Mouse (Mus musculus) embryo, embryonic 11.5 days (tissue): Measurements from ENCODE around the gene Cyp2f2.

Experiments
- DNase-seq: peaks from one replicate; pipeline ENCODE4 v3.0.0-alpha.2; 2012; ENCODE audit warnings: low read depth, low spot score

The Cyp2f2 gene

GRCm38 (mm10) chr7:27119676-27120075 is at the start of gene Cyp2f2:
TSS of gene Cyp2f2 (plus strand) at chr7:27119909.
- no peak for DNase-seq

GRCm38 (mm10) chr7:27078641-27079040 is 41.1 kb upstream of the Cyp2f2 start:
- DNase-seq = no peak

- DNase-seq = no peak
These were observed 38.1 kb upstream of the Cyp2f2 start for GRCm38 (mm10) chr7:27081625-27082024.

GRCm38 (mm10) chr7:27091039-27091438 is 28.7 kb upstream of the Cyp2f2 start:
- no peak for DNase-seq

- DNase-seq = no peak
These were observed 27.5 kb upstream of the Cyp2f2 start for GRCm38 (mm10) chr7:27092038-27092703.

GRCm38 (mm10) chr7:27092882-27093281 is 26.8 kb upstream of the Cyp2f2 start:
- DNase-seq = no peak

- DNase-seq = no peak
These were observed 14.8 kb upstream of the Cyp2f2 start for GRCm38 (mm10) chr7:27104882-27105281.

GRCm38 (mm10) chr7:27110327-27110726 is 9.4 kb upstream of the Cyp2f2 start:
- no peak for DNase-seq

- DNase-seq = no peak
These were observed 8.7 kb upstream of the Cyp2f2 start for GRCm38 (mm10) chr7:27111038-27111437.

- no peak for DNase-seq
These were observed 7.7 kb upstream of the Cyp2f2 start for GRCm38 (mm10) chr7:27111987-27112386.

GRCm38 (mm10) chr7:27118033-27118511 is 1.6 kb upstream of the Cyp2f2 start:
- DNase-seq = no peak

GRCm38 (mm10) chr7:27124305-27124832 is 4.7 kb downstream of the Cyp2f2 start:
- no peak for DNase-seq

- no peak for DNase-seq
These were observed 5.3 kb downstream of the Cyp2f2 start for GRCm38 (mm10) chr7:27124969-27125368.

GRCm38 (mm10) chr7:27128162-27128561 is 8.5 kb downstream of the Cyp2f2 start:
- DNase-seq = no peak

- DNase-seq = no peak
These were observed 9.2 kb downstream of the Cyp2f2 start for GRCm38 (mm10) chr7:27128946-27129345.

GRCm38 (mm10) chr7:27129811-27130210 is 10.1 kb downstream of the Cyp2f2 start:
- no peak for DNase-seq

GRCm38 (mm10) chr7:27130521-27131370 is 11.0 kb downstream of the Cyp2f2 start:
- DNase-seq = no peak

- no peak for DNase-seq
These were observed 11.7 kb downstream of the Cyp2f2 start for GRCm38 (mm10) chr7:27131387-27131786.

- peak; percentile 72 for DNase-seq
These were observed 12.9 kb downstream of the Cyp2f2 start for GRCm38 (mm10) chr7:27132588-27132987.

GRCm38 (mm10) chr7:27133156-27133555 is 13.4 kb downstream of the Cyp2f2 start:
- DNase-seq = no peak

- no peak for DNase-seq
These were observed 14.0 kb downstream of the Cyp2f2 start for GRCm38 (mm10) chr7:27133757-27134156.

- DNase-seq = no peak
These were observed 16.8 kb downstream of the Cyp2f2 start for GRCm38 (mm10) chr7:27136410-27136996.
